Mouse (Mus musculus): ENCODE data around the gene Syne3. TPM values are rescaled to one million over a fixed set of nuclear protein-coding genes. Genes with fewer than 3 reads are reported as not detected.

The Syne3 gene
- total and polyA plus RNA-seq, 3 experiments = 4.9 to 10.7 TPM; not detected in 1

DNA sequence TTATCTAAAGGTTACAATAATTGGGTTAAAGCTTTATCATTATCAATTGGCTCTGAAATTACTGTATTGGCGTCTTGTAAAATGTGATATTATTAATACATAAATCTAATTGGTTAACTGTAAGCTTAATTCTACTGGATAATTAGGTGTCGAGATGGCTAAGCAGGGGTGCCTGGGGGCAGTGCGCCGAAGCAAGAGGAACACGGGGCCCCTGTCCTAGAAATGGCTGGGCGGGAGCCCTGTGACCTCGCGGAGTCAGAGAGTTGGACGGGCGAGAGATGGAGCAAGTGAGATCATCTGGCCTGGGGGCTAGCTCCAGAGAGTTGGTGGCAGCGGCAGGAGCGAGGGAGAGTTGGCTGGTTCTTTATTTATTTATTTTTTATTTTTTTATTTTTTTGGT lies 40.2 kb upstream of the Syne3 start:
- DNase-seq (ENCODE audit: low read depth, low spot score) = no peak
- Histone ChIP-seq H3K36me3 (ENCODE audit: control insufficient read depth in 1 of 2, insufficient read depth in 2 of 2, low read length in 2 of 2) (no peaks in the 10 kb centered on the region), H3K9me3 (replicated peaks; ENCODE audit: insufficient read depth, low read length) (no peaks in the 10 kb centered on the region), H3K4me3 (ENCODE audit: control insufficient read depth in 1 of 2, insufficient read depth in 1 of 2, low read depth in 2 of 2, low read length in 2 of 2) (no peak overlapping the region), H3K27me3 (ENCODE audit: control insufficient read depth in 1 of 2, insufficient read depth in 2 of 2, low read length in 2 of 2) (no peaks in the 10 kb centered on the region), H3K9ac (ENCODE audit: control insufficient read depth, low read depth, low read length, poor library complexity, severe bottlenecking) (no peak overlapping the region), H3K27ac (ENCODE audit: control insufficient read depth, low read depth, low read length) (no peak overlapping the region), H3K4me1 (ENCODE audit: control insufficient read depth in 1 of 2, insufficient read depth in 2 of 2, low read length in 2 of 2) (no peaks in the 10 kb centered on the region), H3K79me2 (ENCODE audit: control insufficient read depth, insufficient read depth, low read length, poor library complexity) (no peaks in the 10 kb centered on the region)
- TF ChIP-seq TCF12 (IDR thresholded peaks at IDR 0.05; ENCODE audit: low read depth, low read length) (no peak), ELF1 (IDR thresholded peaks at IDR 0.05; ENCODE audit: low read depth, low read length) (no peak), ZC3H11A (IDR thresholded peaks at IDR 0.05; ENCODE audit: low read depth, low read length) (no peak), POLR2AphosphoS5 (IDR thresholded peaks at IDR 0.05; ENCODE audit: borderline replicate concordance, low read depth, low read length) (no peak), ZMIZ1 (IDR thresholded peaks at IDR 0.05; ENCODE audit: low read depth, low read length) (no peak), SIN3A (IDR thresholded peaks at IDR 0.05; ENCODE audit: low read length) (no peak), POLR2AphosphoS2 (IDR thresholded peaks at IDR 0.05; ENCODE audit: low read length) (no peak), JUND (IDR thresholded peaks at IDR 0.05; ENCODE audit: low read depth, low read length) (no peak), GABPA (IDR thresholded peaks at IDR 0.05; ENCODE audit: low read depth, low read length) (no peak), ZKSCAN1 (IDR thresholded peaks at IDR 0.05; ENCODE audit: low read depth, low read length) (no peak), EP300 (IDR thresholded peaks at IDR 0.05; ENCODE audit: low read depth in 1 of 2, low read length in 2 of 2) (no peak), TAL1 (IDR thresholded peaks at IDR 0.05; ENCODE audit: low read length) (no peak)

- Histone ChIP-seq H3K27ac (ENCODE audit: control insufficient read depth, low read depth, low read length) (no peak overlapping the region), H3K9me3 (replicated peaks; ENCODE audit: insufficient read depth, low read length) (no peaks in the 10 kb centered on the region), H3K36me3 (ENCODE audit: control insufficient read depth in 1 of 2, insufficient read depth in 2 of 2, low read length in 2 of 2) (no peaks in the 10 kb centered on the region), H3K4me1 (ENCODE audit: control insufficient read depth in 1 of 2, insufficient read depth in 2 of 2, low read length in 2 of 2) (no peaks in the 10 kb centered on the region), H3K4me3 (ENCODE audit: control insufficient read depth in 1 of 2, insufficient read depth in 1 of 2, low read depth in 2 of 2, low read length in 2 of 2) (no peak overlapping the region), H3K79me2 (ENCODE audit: control insufficient read depth, insufficient read depth, low read length, poor library complexity) (no peaks in the 10 kb centered on the region), H3K9ac (ENCODE audit: control insufficient read depth, low read depth, low read length, poor library complexity, severe bottlenecking) (no peak overlapping the region), H3K27me3 (ENCODE audit: control insufficient read depth in 1 of 2, insufficient read depth in 2 of 2, low read length in 2 of 2) (no peaks in the 10 kb centered on the region)
- TF ChIP-seq POLR2AphosphoS5 (IDR thresholded peaks at IDR 0.05; ENCODE audit: borderline replicate concordance, low read depth, low read length) (no peak), BHLHE40 (IDR thresholded peaks at IDR 0.05; ENCODE audit: borderline replicate concordance, low read depth, low read length) (no peak), NRF1 (IDR thresholded peaks at IDR 0.05; ENCODE audit: insufficient read depth, low read depth, low read length, poor library complexity, severe bottlenecking) (no peak), USF1 (IDR thresholded peaks at IDR 0.05; ENCODE audit: low read depth, low read length) (no peak), ELF1 (IDR thresholded peaks at IDR 0.05; ENCODE audit: low read depth, low read length) (no peak), HCFC1 (IDR thresholded peaks at IDR 0.05; ENCODE audit: low read depth, low read length) (no peak), TCF12 (IDR thresholded peaks at IDR 0.05; ENCODE audit: low read depth, low read length) (no peak), USF2 (IDR thresholded peaks at IDR 0.05; ENCODE audit: borderline replicate concordance in 1 of 2, insufficient read depth in 1 of 2, low read depth in 1 of 2, low read length in 2 of 2) (no peak), ZNF384 (IDR thresholded peaks at IDR 0.05; ENCODE audit: low read depth, low read length) (no peak), MEF2A (IDR thresholded peaks at IDR 0.05; ENCODE audit: extremely low read depth, insufficient replicate concordance, low read depth, low read length, poor library complexity, severe bottlenecking) (no peak), MAFK (IDR thresholded peaks at IDR 0.05; ENCODE audit: borderline replicate concordance, low read depth, low read length) (no peak), KAT2A (conservative IDR thresholded peaks at IDR 0.05; ENCODE audit: low read depth, low read length) (no peak), CHD1 (IDR thresholded peaks at IDR 0.05; ENCODE audit: low read depth, low read length) (no peak), GABPA (IDR thresholded peaks at IDR 0.05; ENCODE audit: low read depth, low read length) (no peak), POLR2A (IDR thresholded peaks at IDR 0.05; ENCODE audit: control insufficient read depth in 1 of 2, insufficient read depth in 1 of 2, low read depth in 1 of 2, low read length in 2 of 2, poor library complexity in 1 of 2) (no peak), MYB (IDR thresholded peaks at IDR 0.05; ENCODE audit: low read depth, low read length) (no peak), MAZ (IDR thresholded peaks at IDR 0.05; ENCODE audit: low read depth, low read length) (no peak), UBTF (IDR thresholded peaks at IDR 0.05; ENCODE audit: borderline replicate concordance, insufficient read depth, low read depth, low read length) (no peak), SMC3 (IDR thresholded peaks at IDR 0.05; ENCODE audit: low read depth, low read length) (no peak)
- DNase-seq (ENCODE audit: low read depth, low spot score) = no peak
Observed at GRCm38 (mm10) chr12:105048301-105048863, 38.8 kb upstream of the Syne3 start.
